Mouse (Mus musculus) urinary bladder, postnatal 36 days (tissue): ENCODE measurements at regions not wholly inside any gene's neighbourhood (a gene's known extent, or its start where the extent isn't known, plus 50 kb on each side); places are given as distances from the start of the nearest gene placed in this dataset.
A peak's percentile ranks its signal among the peaks of the same experiment; 100 is the strongest.

Experiments used
- DNase-seq, 2 experiments: peaks; one replicate each; pipeline ENCODE4 v3.0.0; 2022; ENCODE audit warnings: low spot score in 2 of 2, mixed read lengths in 1 of 2

GRCm38 (mm10) chr14:21932771-21933170 is 56.6 kb downstream of the Zfp503 start:
- no peak for DNase-seq

GRCm38 (mm10) chr14:21931944-21932343 is 57.5 kb downstream of the Zfp503 start:
- DNase-seq: no peak

- no peak for DNase-seq
These were observed 60.4 kb downstream of the Zfp503 start for GRCm38 (mm10) chr14:21929048-21929447.

GRCm38 (mm10) chr14:21916671-21917070 is 67.9 kb upstream of the Comtd1 start:
- no peak for DNase-seq

GRCm38 (mm10) chr14:21904498-21905395 is 56.0 kb upstream of the Comtd1 start:
- DNase-seq: no peak

- DNase-seq: peak; percentile 63 to 76
These were observed 55.1 kb upstream of the Comtd1 start for GRCm38 (mm10) chr14:21903562-21904497.

GRCm38 (mm10) chr14:21902856-21903255 is 54.1 kb upstream of the Comtd1 start:
- DNase-seq: no peak

GRCm38 (mm10) chr14:21902456-21902855 is 53.7 kb upstream of the Comtd1 start:
- DNase-seq: no peak

GRCm38 (mm10) chr14:21900951-21901350 is 52.2 kb upstream of the Comtd1 start:
- DNase-seq: no peak

GRCm38 (mm10) chr14:21900516-21900915 is 51.7 kb upstream of the Comtd1 start:
- DNase-seq: no peak
